Mouse (Mus musculus) thymus, postnatal 14 days (tissue): ENCODE data around the gene Uqcc3.
"Not testable (repeated sequence)": the region's sequence is repeated elsewhere in the genome, so short reads cannot be mapped to it uniquely, and the experiment has no call there.

Experiments used
- DNase-seq: peaks from one replicate; pipeline ENCODE4 v3.0.0; 2021

Gene Uqcc3

GRCm38 (mm10) chr19:8892829-8893766, 12.4 kb upstream of the Uqcc3 start, which contains the start of gene Ints5:
Gene Ints5 (plus strand): TSS chr19:8893005.
- DNase-seq, result peak; percentile 88

GRCm38 (mm10) chr19:8888511-8889385, 8.0 kb upstream of the Uqcc3 start, which contains the start of the genes 1810009A15Rik and Gm49416:
Gene 1810009A15Rik (plus strand): TSS chr19:8888853.
Gene Gm49416 (plus strand): TSS chr19:8888926.
- DNase-seq, result peak; percentile 97

GRCm38 (mm10) chr19:8887585-8888463, 7.1 kb upstream of the Uqcc3 start:
- no peak for DNase-seq

GRCm38 (mm10) chr19:8886916-8887584, 6.3 kb upstream of the Uqcc3 start:
- no peak for DNase-seq

- DNase-seq, result no peak
These were observed 2.9 kb upstream of the Uqcc3 start, which contains the start of the genes Lbhd1 and Gm49403 for GRCm38 (mm10) chr19:8883616-8884015. Gene Lbhd1 (plus strand): TSS chr19:8883732. Gene Gm49403 (plus strand): TSS chr19:8883930.

DNA sequence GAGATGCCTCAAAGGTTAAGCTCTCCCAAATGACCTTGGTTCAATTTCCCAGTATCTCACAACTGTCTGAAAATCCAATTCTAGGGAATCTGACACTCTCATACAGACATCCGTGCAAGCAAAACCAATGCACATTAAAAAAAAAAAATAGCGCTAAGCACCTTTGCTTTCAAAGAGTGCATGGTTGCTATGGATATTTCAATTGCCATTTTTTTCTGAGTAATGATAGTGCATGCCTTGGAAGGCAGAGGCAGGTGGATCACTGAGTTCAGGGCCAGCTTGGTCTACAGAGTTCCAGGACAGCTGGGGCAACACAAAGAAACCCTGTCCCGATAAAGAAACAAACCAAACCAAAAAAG, 290 bp upstream of the Uqcc3 start:
- DNase-seq, result no peak

DNA sequence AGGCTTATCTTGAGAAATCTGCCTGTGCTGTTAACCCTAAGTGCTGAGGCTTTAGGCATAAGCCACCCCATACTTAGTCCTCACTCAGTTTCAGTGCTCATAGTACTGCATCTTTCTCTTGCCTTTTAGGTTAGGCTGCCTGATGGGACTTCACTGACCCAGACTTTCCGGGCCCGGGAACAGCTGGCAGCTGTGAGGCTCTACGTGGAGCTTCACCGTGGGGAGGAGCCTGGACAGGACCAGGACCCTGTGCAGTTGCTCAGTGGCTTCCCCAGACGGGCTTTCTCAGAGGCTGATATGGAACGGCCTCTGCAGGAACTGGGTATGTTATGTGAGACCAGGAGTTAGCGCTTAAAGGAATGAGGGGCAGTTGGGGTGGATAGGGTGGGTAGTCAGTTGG, 5.7 kb downstream of the Uqcc3 start:
- no peak for DNase-seq

DNA sequence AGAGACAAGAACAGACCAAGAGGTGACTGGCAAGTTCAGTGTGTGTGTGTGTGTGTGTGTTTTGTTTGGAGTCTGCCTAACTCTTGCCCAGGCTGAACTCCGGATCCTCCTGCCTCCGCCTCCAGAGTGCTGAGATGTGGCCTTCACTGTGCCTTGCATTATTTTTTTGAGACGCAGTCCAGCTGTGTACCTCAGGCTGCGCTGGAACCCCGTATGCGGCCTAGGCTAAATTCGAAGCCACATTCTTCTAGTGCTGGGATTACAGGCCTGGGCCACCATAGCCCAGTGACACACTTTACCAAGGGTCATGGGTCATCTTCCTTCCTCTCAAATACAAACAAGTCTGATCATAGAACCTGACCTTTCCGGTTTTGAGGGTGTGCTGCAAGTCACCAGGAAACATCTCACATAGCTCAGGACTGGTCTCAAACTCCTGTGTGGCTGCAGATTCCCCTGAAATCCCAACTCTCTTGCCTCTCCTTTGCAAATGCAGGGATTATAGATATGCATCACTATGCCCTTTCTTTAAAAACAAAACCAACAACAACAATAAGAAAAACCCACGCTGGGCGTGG, 8.4 kb downstream of the Uqcc3 start:
- DNase-seq, result no peak

GRCm38 (mm10) chr19:8871267-8872186, 9.2 kb downstream of the Uqcc3 start, which contains the start of gene Ubxn1:
Gene Ubxn1 (plus strand): TSS chr19:8871496.
- peak; percentile 97 for DNase-seq

- no peak for DNase-seq
These were observed 9.9 kb downstream of the Uqcc3 start for GRCm38 (mm10) chr19:8870838-8871237.

- not testable (repeated sequence) for DNase-seq
These were observed 10.3 kb downstream of the Uqcc3 start for GRCm38 (mm10) chr19:8870381-8870780.

DNA sequence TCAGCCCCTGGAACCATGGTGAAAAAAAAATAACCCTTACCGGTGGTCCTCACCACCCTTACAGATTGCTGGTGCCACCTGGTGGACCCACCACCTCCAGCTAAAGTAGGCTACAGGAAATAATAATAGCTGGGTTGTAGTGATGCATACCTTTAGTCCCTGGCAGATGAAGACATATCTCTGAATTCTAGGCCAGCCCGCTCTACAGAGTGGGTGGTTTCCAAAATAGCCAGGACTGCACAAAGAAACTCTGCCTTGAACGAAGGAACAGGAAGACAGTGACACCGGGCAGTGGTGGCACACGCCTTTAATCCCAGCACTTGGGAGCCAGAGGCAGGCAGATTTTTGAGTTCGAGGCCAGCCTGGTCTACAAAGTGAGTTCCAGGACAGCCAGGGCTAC, 16.5 kb downstream of the Uqcc3 start:
- DNase-seq, result no peak

DNA sequence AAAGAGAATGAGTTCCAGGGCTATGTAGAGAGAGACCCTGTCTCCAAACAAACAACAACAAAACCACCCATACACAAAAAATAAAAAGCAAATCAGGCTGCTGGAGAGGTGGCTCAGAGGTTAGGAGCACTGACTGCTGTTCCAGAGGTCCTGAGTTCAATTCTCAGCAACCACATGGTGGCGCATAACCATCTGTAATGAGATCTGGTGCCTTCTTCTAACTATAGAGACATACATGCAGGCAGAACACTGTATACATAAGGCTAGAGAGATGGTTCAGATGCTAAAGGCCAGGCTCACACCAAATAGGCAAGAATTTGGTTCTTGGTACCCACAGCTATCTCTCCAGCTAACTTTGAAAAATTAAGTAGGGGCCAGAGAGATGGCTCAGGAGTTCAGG, 21.7 kb downstream of the Uqcc3 start:
- DNase-seq, result peak; percentile 70

DNA sequence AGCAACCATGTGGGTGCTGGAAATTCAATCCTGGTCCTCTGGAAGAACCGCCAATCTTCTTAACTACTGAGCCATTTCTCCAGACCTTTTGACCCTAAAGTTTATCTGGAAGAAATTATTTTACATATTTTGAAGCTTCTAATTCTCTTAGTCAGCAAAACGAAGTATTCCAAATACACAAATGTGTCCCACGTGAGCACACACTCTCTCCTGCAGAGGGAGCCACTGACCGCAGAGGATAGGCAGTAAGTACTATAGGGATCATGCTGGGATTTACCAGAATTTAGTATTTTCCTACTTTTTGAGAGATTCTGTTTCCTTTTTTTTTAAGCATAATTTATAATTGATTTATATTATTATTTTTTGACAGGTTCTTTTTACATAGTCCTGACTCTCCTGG, 23.0 kb downstream of the Uqcc3 start:
- DNase-seq, result peak; percentile 62

DNA sequence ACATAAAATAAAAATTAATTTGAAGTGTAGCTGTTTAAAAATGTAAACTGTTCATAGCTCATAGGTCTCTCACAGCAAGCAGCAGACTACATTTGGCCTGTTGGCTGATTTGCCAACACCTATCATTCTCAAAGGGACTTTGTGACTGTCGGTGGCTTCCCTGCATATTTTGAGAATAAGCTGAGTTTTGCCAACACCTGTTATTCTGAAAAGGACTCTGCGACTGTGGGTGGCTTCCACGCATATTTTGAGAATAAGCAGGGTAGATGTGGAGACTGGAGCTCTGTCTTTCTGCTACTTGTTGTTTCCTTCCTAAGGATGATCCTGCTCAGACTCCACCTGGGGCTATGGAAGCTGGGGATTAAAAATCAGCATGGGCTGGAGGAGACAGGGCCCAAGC, 27.6 kb downstream of the Uqcc3 start:
- no peak for DNase-seq

DNA sequence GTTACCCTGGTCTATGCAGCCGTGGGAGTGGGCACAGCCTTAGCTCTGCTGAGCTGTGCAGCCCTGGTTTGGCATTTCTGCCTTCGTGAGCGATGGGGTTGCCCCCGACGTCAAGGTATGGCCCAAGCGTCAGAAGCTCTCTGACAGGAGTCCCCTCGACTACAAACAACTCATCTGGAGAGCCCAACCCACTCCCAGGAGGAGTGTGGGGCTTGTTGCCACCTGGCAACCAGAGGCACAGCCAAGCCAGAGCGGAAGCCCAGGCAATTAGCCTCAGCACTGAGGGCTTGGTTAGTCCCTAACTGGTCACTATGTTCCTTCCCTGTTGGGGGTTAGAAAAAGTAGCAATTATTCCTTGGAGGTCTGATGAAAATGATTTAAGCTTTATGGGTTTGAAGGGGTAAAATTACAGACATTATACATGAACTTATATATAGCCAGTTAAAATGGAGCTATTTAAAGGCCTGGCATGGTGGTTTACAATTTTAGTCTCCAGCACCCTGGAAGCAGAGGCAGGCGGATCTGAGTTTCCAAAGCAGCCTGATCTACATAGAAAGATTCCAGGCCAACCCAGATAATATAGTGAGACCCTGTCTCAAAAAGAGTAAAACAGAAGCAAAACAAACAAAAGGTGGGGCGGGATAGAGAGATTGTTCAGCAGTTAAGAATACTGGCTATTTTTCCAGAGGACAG, 28.3 kb downstream of the Uqcc3 start:
- DNase-seq, result no peak

GRCm38 (mm10) chr19:8851639-8852038, 29.1 kb downstream of the Uqcc3 start:
- no peak for DNase-seq

- no peak for DNase-seq
These were observed 30.3 kb downstream of the Uqcc3 start, which contains the start of gene Lrrn4cl for GRCm38 (mm10) chr19:8850402-8850901. Gene Lrrn4cl (plus strand): TSS chr19:8850768.

- DNase-seq, result no peak
These were observed 32.4 kb downstream of the Uqcc3 start for GRCm38 (mm10) chr19:8848356-8848755.
